Mouse (Mus musculus) liver, adult 2 months (tissue): ENCODE measurements around the gene Ddx58.

Experiments
- CTCF ChIP-seq: fragments of 200-500 bp; IDR thresholded peaks from 2 replicates; pipeline ENCODE4 v1.5.1; 2011; ENCODE audit warnings: low read depth, low read length, control low read depth
- POLR2A ChIP-seq: fragments of 200-500 bp; IDR thresholded peaks from 2 replicates; pipeline ENCODE4 v1.6.1; 2011; ENCODE audit warnings: low read length, control low read depth; ENCODE audit not compliant: insufficient read depth; ENCODE audit errors: extremely low read depth

GRCm38 (mm10) chr4:40192246-40192645 lies 47.4 kb downstream of the Ddx58 start:
- TF ChIP-seq POLR2A (no peak), CTCF (no peak)
